Comparison of ENCODE assay signal across 13 mouse cellular contexts in the genomic region with DNA sequence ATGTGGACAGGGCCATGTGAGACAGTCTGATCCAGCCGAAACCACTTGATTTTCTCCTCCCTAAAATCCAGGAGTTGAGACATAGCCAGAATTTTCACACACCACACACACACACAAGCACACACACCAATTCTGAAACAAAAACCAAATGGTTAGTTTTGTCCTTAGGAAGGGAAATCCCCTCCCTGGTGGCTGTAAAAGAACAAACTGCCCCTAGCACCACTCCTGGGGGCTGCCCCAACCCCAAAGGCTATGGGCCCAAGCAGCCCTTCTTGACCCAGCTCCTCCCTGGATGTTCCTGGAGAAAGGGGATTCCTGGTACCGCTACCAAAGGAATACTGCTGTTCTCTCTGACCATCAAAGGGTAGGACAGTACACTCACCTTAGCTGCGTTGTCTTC.
"Had no signal": no experiment of that assay in that cellular context is flagged by ENCODE, and none has a peak within 500 bp of the region (broad histone marks: within the 10 kb centered on the region; RNA-seq: fewer than 3 reads in every experiment).

No protein-coding gene starts in this region.

- H3K9me3 ChIP-seq: limb, embryonic 15.5 days; liver, embryonic 12.5 days; neural tube, embryonic 15.5 days; stomach, embryonic 15.5 days had no signal

- H3K27me3 ChIP-seq: limb, embryonic 15.5 days; liver, embryonic 12.5 days; neural tube, embryonic 15.5 days; stomach, embryonic 15.5 days had no signal

- ATAC-seq: liver, embryonic 12.5 days had no signal

- DNase-seq: kidney, adult 11 months; lung, embryonic 14.5 days; lung, postnatal 10 days; lung, postnatal 4 days; midbrain, embryonic 14.5 days; right cerebral cortex, adult 18-20 months; spleen, adult 18-20 months; thymus, postnatal 36 days had no signal

- H3K4me3 ChIP-seq: limb, embryonic 15.5 days; liver, embryonic 12.5 days; myocyte; neural tube, embryonic 15.5 days; stomach, embryonic 15.5 days had no signal

- H3K36me3 ChIP-seq: neural tube, embryonic 15.5 days; stomach, embryonic 15.5 days had no signal

- H3K27ac ChIP-seq: limb, embryonic 15.5 days; liver, embryonic 12.5 days; neural tube, embryonic 15.5 days; stomach, embryonic 15.5 days had no signal
